Mouse (Mus musculus) adrenal gland (tissue): ENCODE data around the gene Cd28.

Source experiments
- intact Hi-C: fragments of 180-260 bp; cut with DNase I; formaldehyde crosslinking; loops from one replicate; pipeline ENCODE4 v1.15.1; 2025

The Cd28 gene

GRCm38 (mm10) chr1:60749346-60749840 is 32.8 kb downstream of the Cd28 start:
- intact Hi-C loops = no loop called here

- intact Hi-C loops = no loop called here
Measured at GRCm38 (mm10) chr1:60750201-60750765, 33.7 kb downstream of the Cd28 start.

GRCm38 (mm10) chr1:60751011-60751410 is 34.4 kb downstream of the Cd28 start:
- intact Hi-C loops = no loop called here

- intact Hi-C loops = no loop called here
Measured at GRCm38 (mm10) chr1:60752986-60753385, 36.4 kb downstream of the Cd28 start.

GRCm38 (mm10) chr1:60753981-60754380 is 37.4 kb downstream of the Cd28 start:
- intact Hi-C loops = no loop called here

GRCm38 (mm10) chr1:60755391-60756243 is 39.0 kb downstream of the Cd28 start:
- intact Hi-C loops = no loop called here

- intact Hi-C loops = no loop called here
Measured at GRCm38 (mm10) chr1:60757631-60758030, 41.0 kb downstream of the Cd28 start.

GRCm38 (mm10) chr1:60758226-60758625 is 41.6 kb downstream of the Cd28 start:
- intact Hi-C loops = no loop called here

GRCm38 (mm10) chr1:60759563-60760335 is 43.1 kb downstream of the Cd28 start:
- intact Hi-C loops = no loop called here

- intact Hi-C loops = no loop called here
Measured at GRCm38 (mm10) chr1:60760475-60760874, 43.9 kb downstream of the Cd28 start.

GRCm38 (mm10) chr1:60761528-60762171 is 45.0 kb downstream of the Cd28 start:
- intact Hi-C loops = no loop called here

- intact Hi-C loops = no loop called here
Measured at GRCm38 (mm10) chr1:60762451-60762850, 45.9 kb downstream of the Cd28 start.

GRCm38 (mm10) chr1:60762916-60763315 is 46.3 kb downstream of the Cd28 start:
- intact Hi-C loops = no loop called here

GRCm38 (mm10) chr1:60771771-60772170 is 55.2 kb downstream of the Cd28 start:
- intact Hi-C loops = loop anchor here (10.0 kb wide), 1 partner anchor 173 kb away; no protein-coding TSS in a partner anchor

GRCm38 (mm10) chr1:60773231-60773630 is 56.6 kb downstream of the Cd28 start:
- intact Hi-C loops = loop anchor here (10.0 kb wide), 1 partner anchor 172 kb away; no protein-coding TSS in a partner anchor

- intact Hi-C loops = loop anchor here (10.0 kb wide), 1 partner anchor 169 kb away; no protein-coding TSS in a partner anchor
Measured at GRCm38 (mm10) chr1:60776166-60776565, 59.6 kb downstream of the Cd28 start.

GRCm38 (mm10) chr1:60776906-60777305 is 60.3 kb downstream of the Cd28 start:
- intact Hi-C loops = loop anchor here (10.0 kb wide), 1 partner anchor 168 kb away; no protein-coding TSS in a partner anchor

GRCm38 (mm10) chr1:60778465-60779115 is 62.0 kb downstream of the Cd28 start:
- intact Hi-C loops = loop anchor here (10.0 kb wide), 1 partner anchor 166 kb away; no protein-coding TSS in a partner anchor

- intact Hi-C loops = loop anchor here (10.0 kb wide), 1 partner anchor 166 kb away; no protein-coding TSS in a partner anchor
Measured at GRCm38 (mm10) chr1:60779176-60779575, 62.6 kb downstream of the Cd28 start.

GRCm38 (mm10) chr1:60781666-60782065 is 65.1 kb downstream of the Cd28 start:
- intact Hi-C loops = no loop called here
